Mouse (Mus musculus): ENCODE results near the gene Cpsf3.

GRCm38 (mm10) chr12:21265501-21265900 is 19.7 kb upstream of the Cpsf3 start:
- TF ChIP-seq POLR2A (IDR thresholded peaks at IDR 0.05; ENCODE audit: extremely low read depth, insufficient read depth, low read length) (no peak), CTCF (IDR thresholded peaks at IDR 0.05; ENCODE audit: extremely low read depth, insufficient read depth, low read length) (no peak)

Data from cortical plate, adult 2 months (tissue).